Mouse (Mus musculus) lung, postnatal 0 days (tissue): ENCODE measurements at regions not wholly inside any gene's neighbourhood (a gene's known extent, or its start where the extent isn't known, plus 50 kb on each side); places are given as distances from the start of the nearest gene placed in this dataset.
"Not testable (repeated sequence)": the region's sequence is repeated elsewhere in the genome, so short reads cannot be mapped to it uniquely, and the experiment has no call there.

Experiments used
- ATAC-seq: fragments of 200-750 bp; cut with Nextera tagmentation; 2 replicates; pipeline ENCODE4 v1.8.0; 2017; ENCODE audit warnings: moderate library complexity
- DNase-seq: peaks from one replicate; pipeline ENCODE4 v3.0.0-alpha.2; 2016; ENCODE audit warnings: low spot score
- H3K27ac ChIP-seq: fragments of 300-500 bp; sonication (generic); 2 replicates; pipeline ENCODE4 v1.5.1; 2014; ENCODE audit warnings: antibody characterized with exemption, mild to moderate bottlenecking, low read length, mixed read lengths
- H3K27me3 ChIP-seq: fragments of 300-500 bp; sonication (generic); replicated peaks from 2 replicates; pipeline ENCODE4 v1.6.1; 2014; ENCODE audit warnings: low read length, mixed read lengths; ENCODE audit not compliant: insufficient read depth
- H3K36me3 ChIP-seq: fragments of 300-500 bp; sonication (generic); 2 replicates; pipeline ENCODE4 v1.6.1; 2014; ENCODE audit warnings: low read length, mixed read lengths; ENCODE audit not compliant: insufficient read depth
- H3K4me1 ChIP-seq: fragments of 300-500 bp; sonication (generic); 2 replicates; pipeline ENCODE4 v1.6.1; 2014; ENCODE audit warnings: antibody characterized with exemption, low read depth, low read length, mixed read lengths; ENCODE audit not compliant: insufficient read depth
- H3K4me2 ChIP-seq: fragments of 300-500 bp; sonication (generic); replicated peaks from 2 replicates; pipeline ENCODE4 v1.6.1; 2014; ENCODE audit warnings: low read depth, mild to moderate bottlenecking, low read length, moderate library complexity, mixed read lengths
- H3K4me3 ChIP-seq: fragments of 300-500 bp; sonication (generic); 2 replicates; pipeline ENCODE4 v1.5.1; 2014; ENCODE audit warnings: low read depth, low read length
- H3K9ac ChIP-seq: fragments of 300-500 bp; sonication (generic); replicated peaks from 2 replicates; pipeline ENCODE4 v1.6.1; 2014; ENCODE audit warnings: low read depth, mild to moderate bottlenecking
- H3K9me3 ChIP-seq: fragments of 300-500 bp; sonication (generic); 2 replicates; pipeline ENCODE4 v1.6.1; 2016; ENCODE audit warnings: low read length, mixed read lengths
- CTCF ChIP-seq: IDR thresholded peaks from 2 replicates; pipeline ENCODE4 v1.5.1; 2016; ENCODE audit warnings: antibody characterized with exemption, mild to moderate bottlenecking
- EP300 ChIP-seq: IDR thresholded peaks from 2 replicates; pipeline ENCODE4 v1.6.1; 2016; ENCODE audit warnings: antibody characterized with exemption, mild to moderate bottlenecking, control low read depth
- WGBS: fragments of 180-500 bp; shearing (Covaris S2); extraction: QIAGEN DNeasy Blood & Tissue Kit; methylation state at CpG from one replicate; pipeline ENCODE4 v1.1.7; 2014; 5-methylcytosine and 5-hydroxymethylcytosine counted together

DNA sequence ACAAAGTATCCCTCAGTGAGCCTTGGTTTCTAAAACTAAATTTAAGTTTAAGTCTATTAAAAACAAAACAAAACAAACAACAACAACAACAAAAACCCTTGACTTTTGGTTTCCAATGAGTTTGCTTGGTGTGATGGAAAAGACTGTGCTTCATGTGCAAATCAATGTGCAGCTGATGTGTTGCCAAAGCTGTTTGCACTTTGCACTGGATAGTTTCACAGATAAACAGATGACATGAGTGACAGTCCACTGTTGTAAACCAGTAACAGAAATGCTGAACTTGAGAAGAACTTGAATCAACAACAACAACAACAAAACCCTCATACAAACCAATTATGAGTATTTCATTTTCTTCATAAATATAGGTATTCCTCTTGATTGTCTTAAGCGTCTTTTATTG, 412.6 kb upstream of the Cntn5 start:
- no peaks in the 10 kb centered on the region for H3K27me3 ChIP-seq
- no peak for ATAC-seq
- H3K27ac ChIP-seq, result no peak overlapping the region
- no peak overlapping the region for H3K9ac ChIP-seq
- H3K36me3 ChIP-seq, result no peaks in the 10 kb centered on the region
- no peak overlapping the region for H3K4me3 ChIP-seq
- H3K4me1 ChIP-seq, result no peaks in the 10 kb centered on the region
- TF ChIP-seq EP300, result no peak
- H3K4me2 ChIP-seq, result no peak overlapping the region
- no peak for DNase-seq
- no peaks in the 10 kb centered on the region for H3K9me3 ChIP-seq
- 79% methylated on average over 1 of the region's 1 CpGs for WGBS

DNA sequence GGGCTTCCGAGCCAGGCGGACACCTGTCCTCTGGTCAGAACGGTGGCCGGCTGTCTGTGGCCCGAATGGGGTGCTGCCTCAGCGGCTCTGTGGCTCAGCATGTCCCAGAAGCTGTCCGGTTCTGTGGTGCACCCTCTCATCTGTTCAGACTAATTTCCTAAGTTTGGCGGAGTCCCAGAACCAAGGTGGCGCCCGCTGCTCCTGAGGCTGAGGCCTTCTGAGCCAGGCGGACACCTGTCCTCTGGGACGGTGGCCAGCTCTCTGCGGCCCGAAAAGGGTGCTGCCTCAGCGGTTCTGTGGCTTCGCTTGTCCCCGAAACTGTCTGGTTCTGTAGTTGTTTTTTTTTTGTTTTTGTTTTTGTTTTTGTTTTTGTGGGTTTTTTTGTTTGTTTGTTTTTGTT, 392.5 kb upstream of the Cntn5 start:
- not testable (repeated sequence) for H3K27ac ChIP-seq, ATAC-seq, H3K27me3 ChIP-seq, H3K36me3 ChIP-seq, H3K4me3 ChIP-seq, H3K4me1 ChIP-seq, DNase-seq, H3K9me3 ChIP-seq, H3K9ac ChIP-seq, H3K4me2 ChIP-seq
- 93% methylated on average over 17 of the region's 17 CpGs for WGBS

DNA sequence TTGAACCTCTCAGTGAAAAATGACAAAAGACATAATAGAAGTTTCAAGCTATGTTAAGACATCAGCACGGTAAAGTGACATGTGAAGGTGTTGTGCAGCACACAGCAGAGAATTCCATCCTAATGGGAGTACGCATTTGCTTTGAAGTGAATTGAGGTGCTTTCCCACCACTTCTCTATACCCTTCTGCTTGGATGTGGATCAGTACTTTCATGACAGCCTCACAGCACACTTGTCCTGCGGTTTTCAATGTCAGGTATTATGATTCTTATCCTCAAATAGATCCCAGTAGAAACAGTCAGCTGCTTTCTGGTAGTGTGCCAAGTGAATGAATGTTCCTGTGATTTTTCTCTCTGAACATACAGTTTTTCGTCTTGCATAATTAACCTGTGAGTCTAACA, 380.6 kb upstream of the Cntn5 start:
- H3K36me3 ChIP-seq, result no peaks in the 10 kb centered on the region
- H3K9ac ChIP-seq, result no peak overlapping the region
- TF ChIP-seq EP300 (no peak), CTCF (no peak)
- H3K27me3 ChIP-seq, result no peaks in the 10 kb centered on the region
- no peaks in the 10 kb centered on the region for H3K4me1 ChIP-seq
- no peaks in the 10 kb centered on the region for H3K9me3 ChIP-seq
- DNase-seq, result no peak
- no peak for ATAC-seq
- WGBS, result 70% methylated on average over 4 of the region's 4 CpGs
- no peak overlapping the region for H3K4me3 ChIP-seq
- no peak overlapping the region for H3K4me2 ChIP-seq
- no peak overlapping the region for H3K27ac ChIP-seq

DNA sequence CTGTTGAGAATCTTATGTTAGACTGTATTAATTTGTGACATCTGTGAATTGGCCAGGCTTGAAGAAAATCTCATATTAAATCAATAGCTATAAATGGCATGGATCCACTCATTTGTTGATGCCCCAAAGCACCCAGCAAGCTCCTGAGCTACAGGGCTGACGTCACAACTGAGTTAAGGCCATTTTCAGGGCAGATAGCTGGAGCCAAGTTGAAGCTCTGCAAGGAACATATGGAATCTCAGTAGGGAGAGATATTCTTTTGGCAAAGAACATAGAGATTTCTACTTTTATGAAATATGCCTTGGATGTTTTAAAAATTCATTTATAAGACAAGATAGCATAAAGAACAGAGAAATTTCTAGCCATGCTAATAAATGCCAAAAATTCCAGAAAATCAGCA, 380.0 kb upstream of the Cntn5 start:
- no peak for TF ChIP-seq CTCF
- no peak for TF ChIP-seq EP300
- no peaks in the 10 kb centered on the region for H3K4me1 ChIP-seq
- no peak for DNase-seq
- no peaks in the 10 kb centered on the region for H3K36me3 ChIP-seq
- no peaks in the 10 kb centered on the region for H3K27me3 ChIP-seq
- no peaks in the 10 kb centered on the region for H3K9me3 ChIP-seq
- H3K27ac ChIP-seq, result no peak overlapping the region
- WGBS, result 78% methylated on average over 1 of the region's 1 CpGs
- no peak overlapping the region for H3K9ac ChIP-seq
- no peak overlapping the region for H3K4me3 ChIP-seq
- no peak overlapping the region for H3K4me2 ChIP-seq
- no peak for ATAC-seq

DNA sequence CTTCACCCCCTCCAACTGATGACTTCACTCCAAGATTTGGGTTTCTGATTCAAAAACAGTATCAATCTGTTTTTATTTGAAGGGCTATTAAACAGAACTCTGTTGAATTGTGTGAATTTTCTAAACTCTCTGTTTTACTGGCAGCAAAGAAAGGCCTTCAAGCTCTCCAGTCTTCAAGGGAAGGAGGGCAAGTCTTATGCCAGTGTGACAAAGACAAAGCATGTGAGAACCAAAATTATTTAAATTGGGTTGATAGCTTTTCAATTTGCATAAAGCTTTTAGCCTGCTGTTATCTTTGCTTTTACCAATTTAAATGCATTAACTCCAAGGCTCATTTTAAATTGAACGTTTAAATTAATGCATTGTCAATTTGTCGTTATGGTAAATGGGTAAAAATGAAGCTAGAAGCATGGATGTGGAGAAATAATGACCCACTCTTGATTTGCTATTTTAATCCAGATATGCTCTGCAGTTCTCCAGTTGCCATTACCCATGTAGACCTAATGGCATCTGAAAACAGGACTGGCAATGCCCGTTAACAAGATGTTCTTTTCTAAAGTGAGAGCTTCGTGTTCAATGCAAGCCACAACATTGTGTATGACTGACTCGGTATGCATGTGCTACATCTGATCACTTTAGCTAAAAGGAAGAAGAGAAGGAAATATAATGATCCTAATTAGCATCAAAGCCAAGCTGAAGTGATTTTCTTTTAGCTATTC, 375.0 kb upstream of the Cntn5 start:
- ATAC-seq (no peak), DNase-seq (no peak)
- H3K4me1 ChIP-seq, result no peaks in the 10 kb centered on the region
- 78% methylated on average over 5 of the region's 5 CpGs for WGBS
- no peak for TF ChIP-seq CTCF
- TF ChIP-seq EP300, result no peak
- no peaks in the 10 kb centered on the region for H3K27me3 ChIP-seq
- no peak overlapping the region for H3K4me3 ChIP-seq
- no peak overlapping the region for H3K9ac ChIP-seq
- H3K36me3 ChIP-seq, result no peaks in the 10 kb centered on the region
- no peak overlapping the region for H3K27ac ChIP-seq
- H3K4me2 ChIP-seq, result no peak overlapping the region
- H3K9me3 ChIP-seq, result no peaks in the 10 kb centered on the region

DNA sequence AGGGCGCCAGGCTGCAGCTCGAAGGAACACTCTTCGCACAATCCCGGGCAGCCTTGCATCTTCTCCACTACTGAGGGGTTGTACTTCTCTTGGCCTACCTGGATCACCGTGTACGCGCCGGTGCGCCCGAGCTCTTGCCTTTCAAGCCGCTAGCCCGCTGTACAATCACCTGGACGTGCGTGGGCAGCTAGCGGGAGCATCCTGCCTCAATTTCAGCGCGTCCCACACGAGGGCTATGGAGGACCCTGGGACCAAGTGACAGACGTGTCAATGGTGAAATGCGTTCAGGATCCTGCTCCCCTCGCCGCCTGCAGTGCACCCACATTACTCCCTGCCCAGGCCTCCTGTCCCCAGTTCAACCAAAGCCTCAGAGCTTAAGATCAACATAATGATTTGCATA, 373.2 kb upstream of the Cntn5 start:
- 86% methylated on average over 22 of the region's 22 CpGs for WGBS
- Histone ChIP-seq H3K4me2 (no peak overlapping the region), H3K27me3 (no peaks in the 10 kb centered on the region), H3K36me3 (no peaks in the 10 kb centered on the region), H3K27ac (no peak overlapping the region), H3K4me3 (no peak overlapping the region), H3K9me3 (no peaks in the 10 kb centered on the region), H3K9ac (no peak overlapping the region), H3K4me1 (no peaks in the 10 kb centered on the region)
- DNase-seq, result no peak
- ATAC-seq, result no peak
- TF ChIP-seq EP300, result no peak
- TF ChIP-seq CTCF, result no peak

DNA sequence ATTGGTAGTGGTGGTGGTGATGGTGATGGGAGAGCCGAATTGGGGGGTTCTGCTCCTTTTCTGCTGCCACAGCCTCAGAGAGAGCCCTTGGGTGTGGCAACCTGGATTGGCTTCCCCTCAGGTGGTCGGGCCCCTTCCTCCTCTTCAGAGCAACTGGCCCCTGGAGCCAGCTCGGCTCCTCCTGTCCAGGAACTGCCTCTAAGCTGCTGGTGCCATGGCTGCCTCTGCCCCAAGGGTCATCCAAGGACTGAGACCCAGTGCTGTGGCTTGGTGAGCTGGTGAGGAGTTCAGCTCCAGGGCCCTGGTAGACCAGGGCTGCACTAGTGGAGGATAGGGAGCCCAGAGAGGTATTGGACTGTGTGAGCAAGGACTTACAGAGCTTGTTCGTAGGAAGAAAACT, 372.4 kb upstream of the Cntn5 start:
- Histone ChIP-seq H3K4me1 (no peaks in the 10 kb centered on the region), H3K4me3 (no peak overlapping the region), H3K27me3 (no peaks in the 10 kb centered on the region), H3K27ac (no peak overlapping the region), H3K9ac (no peak overlapping the region), H3K9me3 (no peaks in the 10 kb centered on the region), H3K36me3 (no peaks in the 10 kb centered on the region), H3K4me2 (no peak overlapping the region)
- DNase-seq, result no peak
- TF ChIP-seq CTCF (no peak), EP300 (no peak)
- ATAC-seq, result no peak
- 59% methylated on average over 4 of the region's 4 CpGs for WGBS
